13 mouse cellular contexts compared by ENCODE assay signal in the genomic region with DNA sequence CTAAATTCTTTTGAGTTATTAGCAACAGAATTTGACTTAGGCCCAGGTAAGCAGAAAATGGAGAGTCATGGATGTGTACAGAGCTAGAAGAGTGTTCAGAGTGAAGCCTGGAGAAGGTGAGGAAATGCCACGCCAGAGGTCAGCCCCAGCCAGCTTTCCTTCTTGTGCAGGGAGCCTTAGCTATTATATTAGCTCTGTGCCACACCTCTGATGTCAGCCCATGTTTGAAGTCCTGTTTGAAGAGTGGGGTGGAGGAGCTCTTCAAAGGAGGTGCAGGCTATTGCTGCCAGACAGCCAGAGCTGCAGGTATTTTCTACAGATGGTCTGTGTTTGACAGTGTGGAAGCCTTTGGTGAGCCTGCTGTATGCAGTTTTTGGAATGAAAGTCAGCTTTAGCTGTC. TPM values are rescaled to one million over a fixed set of nuclear protein-coding genes. Genes with fewer than 3 reads are reported as not detected.
DNase-seq lines count a peak whose midpoint lies in the region; ATAC-seq lines count a peak whose summit lies in the region.
"Had no signal": no experiment of that assay in that cellular context is flagged by ENCODE, and none has a peak within 500 bp of the region (broad histone marks: within the 10 kb centered on the region; RNA-seq: fewer than 3 reads in every experiment).

No protein-coding gene starts in this region.

- no peaks in the 10 kb centered on the region for H3K9me3 ChIP-seq in midbrain, embryonic 16.5 days (replicated peaks; ENCODE audit: control insufficient read depth, low read length, poor library complexity, severe bottlenecking)
- no peaks in the 10 kb centered on the region for H3K9me3 ChIP-seq in midbrain, embryonic 13.5 days
- no peaks in the 10 kb centered on the region for H3K9me3 ChIP-seq in liver, embryonic 13.5 days (replicated peaks)
- no peaks in the 10 kb centered on the region for H3K9me3 ChIP-seq in hindbrain, embryonic 16.5 days (ENCODE audit: control insufficient read depth, low read length)
- H3K9me3 ChIP-seq: hindbrain, embryonic 15.5 days; kidney, embryonic 15.5 days; neural tube, embryonic 13.5 days had no signal

- WGBS in midbrain, embryonic 16.5 days: 61% methylated on average over 1 of the region's 1 CpGs
- 81% methylated on average over 1 of the region's 1 CpGs for WGBS in midbrain, embryonic 13.5 days
- WGBS in liver, embryonic 13.5 days (ENCODE audit: insufficient replicate concordance): 69% methylated on average over 1 of the region's 1 CpGs
- WGBS in hindbrain, embryonic 16.5 days: 72% methylated on average over 1 of the region's 1 CpGs

- H3K4me1 ChIP-seq in midbrain, embryonic 16.5 days (ENCODE audit: control insufficient read depth, insufficient read depth, low read length): peaks cover 15% of the 10 kb centered on the region
- H3K4me1 ChIP-seq in midbrain, embryonic 13.5 days (replicated peaks): peaks cover 17% of the 10 kb centered on the region
- H3K4me1 ChIP-seq in liver, embryonic 13.5 days (replicated peaks): peaks cover 57% of the 10 kb centered on the region
- peaks cover 13% of the 10 kb centered on the region for H3K4me1 ChIP-seq in hindbrain, embryonic 16.5 days (ENCODE audit: control insufficient read depth, insufficient read depth, low read depth, low read length)

- H3K9ac ChIP-seq in midbrain, embryonic 16.5 days (ENCODE audit: low read depth, low read length): no peak overlapping the region
- no peak overlapping the region for H3K9ac ChIP-seq in midbrain, embryonic 13.5 days (replicated peaks)
- H3K9ac ChIP-seq in liver, embryonic 13.5 days: peak overlapping the region; percentile 41; the same call in 1 of the 2 replicates
- no peak overlapping the region for H3K9ac ChIP-seq in hindbrain, embryonic 16.5 days (ENCODE audit: low read depth, low read length)
- H3K9ac ChIP-seq: hindbrain, embryonic 15.5 days; kidney, embryonic 15.5 days; neural tube, embryonic 13.5 days had no signal

- H3K27ac ChIP-seq in midbrain, embryonic 16.5 days (ENCODE audit: low read length): no peak overlapping the region
- no peak overlapping the region for H3K27ac ChIP-seq in midbrain, embryonic 13.5 days
- peak overlapping the region; percentile 67 for H3K27ac ChIP-seq in liver, embryonic 13.5 days
- no peak overlapping the region for H3K27ac ChIP-seq in hindbrain, embryonic 16.5 days (ENCODE audit: low read depth, low read length)
- H3K27ac ChIP-seq: hindbrain, embryonic 15.5 days; kidney, embryonic 15.5 days; neural tube, embryonic 13.5 days had no signal

- no peak for DNase-seq in liver, embryonic 13.5 days
- peak; percentile 55 for DNase-seq in lung, postnatal 10 days
- no peak for DNase-seq in thymus, postnatal 36 days
- DNase-seq in kidney, adult 9 months: no peak
- DNase-seq: adrenal gland, postnatal 10 days; cerebellum, adult 8-10 months; heart, postnatal 10 days had no signal

- no peak overlapping the region for H3K4me2 ChIP-seq in midbrain, embryonic 16.5 days (ENCODE audit: low read length)
- H3K4me2 ChIP-seq in midbrain, embryonic 13.5 days (replicated peaks): no peak overlapping the region
- H3K4me2 ChIP-seq in liver, embryonic 13.5 days: 0 out of 2 replicates have a peak overlapping the region, but pooled peaks have one; percentile 12
- H3K4me2 ChIP-seq in hindbrain, embryonic 16.5 days (ENCODE audit: low read length): no peak overlapping the region
- H3K4me2 ChIP-seq: hindbrain, embryonic 15.5 days; kidney, embryonic 15.5 days; neural tube, embryonic 13.5 days had no signal

- no peaks in the 10 kb centered on the region for H3K36me3 ChIP-seq in midbrain, embryonic 16.5 days (ENCODE audit: control insufficient read depth, insufficient read depth, low read length)
- H3K36me3 ChIP-seq in midbrain, embryonic 13.5 days: no peaks in the 10 kb centered on the region
- peaks cover 19% of the 10 kb centered on the region for H3K36me3 ChIP-seq in liver, embryonic 13.5 days
- no peaks in the 10 kb centered on the region for H3K36me3 ChIP-seq in hindbrain, embryonic 16.5 days (ENCODE audit: control insufficient read depth, insufficient read depth, low read length)
- H3K36me3 ChIP-seq: hindbrain, embryonic 15.5 days had no signal

- no peak overlapping the region for H3K4me3 ChIP-seq in midbrain, embryonic 16.5 days (ENCODE audit: low read depth, low read length)
- no peak overlapping the region for H3K4me3 ChIP-seq in midbrain, embryonic 13.5 days (replicated peaks)
- no peak overlapping the region for H3K4me3 ChIP-seq in liver, embryonic 13.5 days (replicated peaks)
- H3K4me3 ChIP-seq in hindbrain, embryonic 16.5 days (ENCODE audit: low read length): no peak overlapping the region
- H3K4me3 ChIP-seq: hindbrain, embryonic 15.5 days; kidney, embryonic 15.5 days; neural tube, embryonic 13.5 days had no signal

- H3K27me3 ChIP-seq in midbrain, embryonic 16.5 days (ENCODE audit: control insufficient read depth, insufficient read depth, low read depth, low read length): no peaks in the 10 kb centered on the region
- no peaks in the 10 kb centered on the region for H3K27me3 ChIP-seq in midbrain, embryonic 13.5 days
- no peaks in the 10 kb centered on the region for H3K27me3 ChIP-seq in liver, embryonic 13.5 days
- H3K27me3 ChIP-seq in hindbrain, embryonic 16.5 days (replicated peaks; ENCODE audit: control insufficient read depth, insufficient read depth, low read length): no peaks in the 10 kb centered on the region
- H3K27me3 ChIP-seq: hindbrain, embryonic 15.5 days; kidney, embryonic 15.5 days; neural tube, embryonic 13.5 days had no signal

- peak; percentile 59; the same call in 1 of the 2 replicates for ATAC-seq in midbrain, embryonic 16.5 days
- no peak for ATAC-seq in midbrain, embryonic 13.5 days
- no peak for ATAC-seq in liver, embryonic 13.5 days (ENCODE audit: low read depth)
- ATAC-seq in hindbrain, embryonic 16.5 days: no peak

RNA-seq across cellular contexts. Expression of a gene that starts 5.5 kb away (rescaled TPM):
- polyA plus RNA-seq in midbrain, embryonic 16.5 days (2015; fragmentation: Nextera tagmentation; extraction: Ambion mirVana): 2.0 and 2.5 TPM in 2 replicates
- 2.7 and 3.4 TPM in 2 replicates for polyA plus RNA-seq in midbrain, embryonic 13.5 days (2015; fragmentation: Nextera tagmentation; extraction: Ambion mirVana)
- 1.7 and 1.9 TPM in 2 replicates for polyA plus RNA-seq in liver, embryonic 13.5 days (2015; fragmentation: Nextera tagmentation; extraction: Ambion mirVana)
- 1.9 and 2.1 TPM in 2 replicates for polyA plus RNA-seq in hindbrain, embryonic 16.5 days (2015; fragmentation: Nextera tagmentation; extraction: Ambion mirVana)

RNA-seq across cellular contexts. Expression of a gene that starts 38.9 kb away (rescaled TPM):
- 59.8 and 67.9 TPM in 2 replicates for polyA plus RNA-seq in midbrain, embryonic 16.5 days (2015; fragmentation: Nextera tagmentation; extraction: Ambion mirVana)
- 71.2 and 74.9 TPM in 2 replicates for polyA plus RNA-seq in midbrain, embryonic 13.5 days (2015; fragmentation: Nextera tagmentation; extraction: Ambion mirVana)
- 98.5 and 121 TPM in 2 replicates for polyA plus RNA-seq in liver, embryonic 13.5 days (2015; fragmentation: Nextera tagmentation; extraction: Ambion mirVana)
- polyA plus RNA-seq in hindbrain, embryonic 16.5 days (2015; fragmentation: Nextera tagmentation; extraction: Ambion mirVana): 58.6 and 64.5 TPM in 2 replicates

RNA-seq across cellular contexts. Expression of a gene that starts 39.0 kb away (rescaled TPM):
- 144 and 172 TPM in 2 replicates for polyA plus RNA-seq in midbrain, embryonic 16.5 days (2015; fragmentation: Nextera tagmentation; extraction: Ambion mirVana)
- polyA plus RNA-seq in midbrain, embryonic 13.5 days (2015; fragmentation: Nextera tagmentation; extraction: Ambion mirVana): 84.8 and 88.7 TPM in 2 replicates
- 24.1 and 30.0 TPM in 2 replicates for polyA plus RNA-seq in liver, embryonic 13.5 days (2015; fragmentation: Nextera tagmentation; extraction: Ambion mirVana)
- 155 TPM in 2 replicates for polyA plus RNA-seq in hindbrain, embryonic 16.5 days (2015; fragmentation: Nextera tagmentation; extraction: Ambion mirVana)
